Mouse (Mus musculus): Measurements from ENCODE around the gene Apoa5. TPM values are rescaled to one million over a fixed set of nuclear protein-coding genes. Genes with fewer than 3 reads are reported as not detected.

The Apoa5 gene
- polyA plus RNA-seq (2015; fragmentation: Nextera tagmentation; extraction: Ambion mirVana) = not detected in 2 replicates

GRCm38 (mm10) chr9:46268343-46268873 is at the start of gene Apoa5:
Gene Apoa5, plus strand, starts transcription at chr9:46268633.
- Histone ChIP-seq H3K9ac (no peak within 1 kb of the TSS), H3K4me1 (replicated peaks) (peaks cover 4% of the 10 kb centered on the region), H3K9me3 (replicated peaks) (no peaks in the 10 kb centered on the region), H3K4me2 (no peak within 1 kb of the TSS), H3K27ac (no peak within 1 kb of the TSS), H3K36me3 (no peaks in the 10 kb centered on the region), H3K27me3 (peaks cover 30% of the 10 kb centered on the region), H3K4me3 (no peak within 1 kb of the TSS)
- ATAC-seq (replicated peaks; ENCODE audit: insufficient number of reproducible peaks, insufficient read depth, low FRiP score, low read depth) = no peak
- WGBS = 39% methylated on average over 7 of the region's 7 CpGs

- H3K36me3 ChIP-seq = peaks cover 36% of the 10 kb centered on the region
- H3K9ac ChIP-seq = no peak overlapping the region
- no peaks in the 10 kb centered on the region for H3K9me3 ChIP-seq (replicated peaks)
- H3K4me2 ChIP-seq = no peak overlapping the region
- peaks cover under 1% of the 10 kb centered on the region; the same call in 1 of the 2 replicates for H3K27me3 ChIP-seq
- no peak overlapping the region for H3K4me3 ChIP-seq
- no peaks in the 10 kb centered on the region for H3K4me1 ChIP-seq (replicated peaks)
- 77% methylated on average over 6 of the region's 6 CpGs for WGBS
- no peak for ATAC-seq (replicated peaks; ENCODE audit: insufficient number of reproducible peaks, insufficient read depth, low FRiP score, low read depth)
- no peak overlapping the region for H3K27ac ChIP-seq
Observed at GRCm38 (mm10) chr9:46223090-46223489, 45.3 kb upstream of the Apoa5 start.

- Histone ChIP-seq H3K27me3 (peaks cover 8% of the 10 kb centered on the region), H3K4me1 (replicated peaks) (no peaks in the 10 kb centered on the region), H3K9me3 (replicated peaks) (no peaks in the 10 kb centered on the region), H3K27ac (no peak overlapping the region), H3K9ac (no peak overlapping the region), H3K36me3 (peaks cover 36% of the 10 kb centered on the region), H3K4me2 (no peak overlapping the region), H3K4me3 (no peak overlapping the region)
- 88% methylated on average over 3 of the region's 3 CpGs for WGBS
- no peak for ATAC-seq (replicated peaks; ENCODE audit: insufficient number of reproducible peaks, insufficient read depth, low FRiP score, low read depth)
Observed at GRCm38 (mm10) chr9:46224101-46224500, 44.3 kb upstream of the Apoa5 start.

- Histone ChIP-seq H3K36me3 (peaks cover 28% of the 10 kb centered on the region), H3K4me3 (no peak overlapping the region), H3K4me2 (no peak overlapping the region), H3K9ac (no peak overlapping the region), H3K27me3 (peaks cover 12% of the 10 kb centered on the region), H3K9me3 (replicated peaks) (no peaks in the 10 kb centered on the region), H3K27ac (no peak overlapping the region), H3K4me1 (replicated peaks) (peaks cover 6% of the 10 kb centered on the region)
- 57% methylated on average over 5 of the region's 5 CpGs for WGBS
- ATAC-seq (replicated peaks; ENCODE audit: insufficient number of reproducible peaks, insufficient read depth, low FRiP score, low read depth) = no peak
Observed at GRCm38 (mm10) chr9:46224945-46225660, 43.3 kb upstream of the Apoa5 start.

- Histone ChIP-seq H3K27ac (no peak overlapping the region), H3K27me3 (peaks cover 18% of the 10 kb centered on the region), H3K36me3 (peaks cover 9% of the 10 kb centered on the region), H3K9ac (no peak overlapping the region), H3K9me3 (replicated peaks) (no peaks in the 10 kb centered on the region), H3K4me3 (no peak overlapping the region), H3K4me2 (no peak overlapping the region), H3K4me1 (replicated peaks) (peaks cover 13% of the 10 kb centered on the region)
- no peak for ATAC-seq (replicated peaks; ENCODE audit: insufficient number of reproducible peaks, insufficient read depth, low FRiP score, low read depth)
- 53% methylated on average over 3 of the region's 3 CpGs for WGBS
Observed at GRCm38 (mm10) chr9:46227064-46227614, 41.3 kb upstream of the Apoa5 start.

GRCm38 (mm10) chr9:46228491-46228890 is 39.9 kb upstream of the Apoa5 start, which contains the start of gene Apoa1:
Gene Apoa1, plus strand, starts transcription at chr9:46228580.
- no peaks in the 10 kb centered on the region for H3K9me3 ChIP-seq (replicated peaks)
- 55% methylated on average over 9 of the region's 9 CpGs for WGBS
- no peak within 1 kb of the TSS for H3K4me3 ChIP-seq
- no peak within 1 kb of the TSS for H3K27ac ChIP-seq
- no peak within 1 kb of the TSS for H3K9ac ChIP-seq
- ATAC-seq (replicated peaks; ENCODE audit: insufficient number of reproducible peaks, insufficient read depth, low FRiP score, low read depth) = no peak
- H3K4me2 ChIP-seq = no peak within 1 kb of the TSS
- peaks cover 13% of the 10 kb centered on the region for H3K4me1 ChIP-seq (replicated peaks)
- peaks cover 21% of the 10 kb centered on the region for H3K27me3 ChIP-seq
- no peaks in the 10 kb centered on the region; the same call in 1 of the 2 replicates for H3K36me3 ChIP-seq

- Histone ChIP-seq H3K4me3 (peak overlapping the region; percentile 52), H3K27me3 (peaks cover 21% of the 10 kb centered on the region), H3K4me2 (peak overlapping the region; percentile 89), H3K9me3 (replicated peaks) (no peaks in the 10 kb centered on the region), H3K36me3 (no peaks in the 10 kb centered on the region), H3K27ac (no peak overlapping the region), H3K9ac (peak overlapping the region; percentile 51), H3K4me1 (replicated peaks) (peaks cover 13% of the 10 kb centered on the region)
- ATAC-seq (replicated peaks; ENCODE audit: insufficient number of reproducible peaks, insufficient read depth, low FRiP score, low read depth) = peak; percentile 82
- WGBS = 14% methylated on average over 37 of the region's 37 CpGs
Observed at GRCm38 (mm10) chr9:46229573-46230449, 38.6 kb upstream of the Apoa5 start.

- peak overlapping the region; percentile 89 for H3K4me2 ChIP-seq
- ATAC-seq (replicated peaks; ENCODE audit: insufficient number of reproducible peaks, insufficient read depth, low FRiP score, low read depth) = no peak
- 28% methylated on average over 13 of the region's 13 CpGs for WGBS
- H3K27me3 ChIP-seq = peaks cover 21% of the 10 kb centered on the region
- H3K27ac ChIP-seq = no peak overlapping the region
- H3K9me3 ChIP-seq (replicated peaks) = no peaks in the 10 kb centered on the region
- peak overlapping the region; percentile 51 for H3K9ac ChIP-seq
- H3K36me3 ChIP-seq = no peaks in the 10 kb centered on the region
- peak overlapping the region; percentile 52 for H3K4me3 ChIP-seq
- peaks cover 13% of the 10 kb centered on the region for H3K4me1 ChIP-seq (replicated peaks)
Observed at GRCm38 (mm10) chr9:46230450-46230975, 37.9 kb upstream of the Apoa5 start.

GRCm38 (mm10) chr9:46235196-46235595 is 33.2 kb upstream of the Apoa5 start:
- peaks cover 8% of the 10 kb centered on the region for H3K27me3 ChIP-seq
- no peak overlapping the region for H3K4me2 ChIP-seq
- ATAC-seq (replicated peaks; ENCODE audit: insufficient number of reproducible peaks, insufficient read depth, low FRiP score, low read depth) = no peak
- peaks cover 6% of the 10 kb centered on the region for H3K4me1 ChIP-seq (replicated peaks)
- no peak overlapping the region for H3K9ac ChIP-seq
- H3K27ac ChIP-seq = no peak overlapping the region
- H3K9me3 ChIP-seq (replicated peaks) = no peaks in the 10 kb centered on the region
- H3K4me3 ChIP-seq = no peak overlapping the region
- 83% methylated on average over 6 of the region's 6 CpGs for WGBS
- H3K36me3 ChIP-seq = no peaks in the 10 kb centered on the region

GRCm38 (mm10) chr9:46235596-46235648 is 33.0 kb upstream of the Apoa5 start, which contains the start of gene Apoc3:
Gene Apoc3, minus strand, starts transcription at chr9:46235636.
- H3K4me2 ChIP-seq = no peak within 1 kb of the TSS
- no peak for ATAC-seq (replicated peaks; ENCODE audit: insufficient number of reproducible peaks, insufficient read depth, low FRiP score, low read depth)

GRCm38 (mm10) chr9:46235649-46236048 is 32.8 kb upstream of the Apoa5 start:
- Histone ChIP-seq H3K4me3 (no peak overlapping the region), H3K27me3 (peaks cover 8% of the 10 kb centered on the region)

More at GRCm38 (mm10) chr9:46235596-46235648, 33.0 kb upstream of the Apoa5 start, which contains the start of gene Apoc3:
- H3K4me3 ChIP-seq = no peak within 1 kb of the TSS
- no peak within 1 kb of the TSS for H3K9ac ChIP-seq
- peaks cover 3% of the 10 kb centered on the region for H3K4me1 ChIP-seq (replicated peaks)
- peaks cover 8% of the 10 kb centered on the region for H3K27me3 ChIP-seq
- H3K27ac ChIP-seq = no peak within 1 kb of the TSS
- no peaks in the 10 kb centered on the region for H3K9me3 ChIP-seq (replicated peaks)
- H3K36me3 ChIP-seq = no peaks in the 10 kb centered on the region

More at GRCm38 (mm10) chr9:46235649-46236048, 32.8 kb upstream of the Apoa5 start:
- Histone ChIP-seq H3K4me1 (replicated peaks) (peaks cover 1% of the 10 kb centered on the region), H3K36me3 (no peaks in the 10 kb centered on the region), H3K27ac (no peak overlapping the region), H3K9me3 (replicated peaks) (no peaks in the 10 kb centered on the region), H3K9ac (no peak overlapping the region), H3K4me2 (no peak overlapping the region)
- 59% methylated on average over 4 of the region's 4 CpGs for WGBS
- no peak for ATAC-seq (replicated peaks; ENCODE audit: insufficient number of reproducible peaks, insufficient read depth, low FRiP score, low read depth)
